Mouse (Mus musculus) liver, adult 2 months (tissue): ENCODE data around the gene Col4a1. TPM values are rescaled to one million over a fixed set of nuclear protein-coding genes. Genes with fewer than 3 reads are reported as not detected.

ENCODE experiments used
- DNase-seq: peaks from one replicate; pipeline ENCODE4 v3.0.0-alpha.2; 2011; ENCODE audit warnings: low read depth, low spot score; ENCODE audit errors: extremely low read depth
- H3K27ac ChIP-seq: fragments of 200-500 bp; replicated peaks from 2 replicates; pipeline ENCODE4 v1.5.1; 2012; ENCODE audit warnings: low read depth, mild to moderate bottlenecking, control low read depth, inconsistent platforms, low read length; ENCODE audit not compliant: insufficient read depth
- H3K27me3 ChIP-seq: fragments of 200-500 bp; 2 replicates; pipeline ENCODE4 v1.6.1; 2012; ENCODE audit warnings: mild to moderate bottlenecking, moderate library complexity, low read length, inconsistent platforms; ENCODE audit not compliant: control insufficient read depth, insufficient read depth
- H3K36me3 ChIP-seq: fragments of 200-500 bp; 2 replicates; pipeline ENCODE4 v1.6.1; 2012; ENCODE audit warnings: low read length, inconsistent platforms; ENCODE audit not compliant: control insufficient read depth, insufficient read depth
- H3K4me1 ChIP-seq: fragments of 200-500 bp; 2 replicates; pipeline ENCODE4 v1.6.1; 2011; ENCODE audit warnings: low read length; ENCODE audit not compliant: control insufficient read depth, insufficient read depth
- H3K4me3 ChIP-seq: fragments of 200-500 bp; 2 replicates; pipeline ENCODE4 v1.5.1; 2011; ENCODE audit warnings: low read depth, mild to moderate bottlenecking, control low read depth, low read length, moderate library complexity; ENCODE audit not compliant: insufficient read depth
- H3K79me2 ChIP-seq: fragments of 200-500 bp; 2 replicates; pipeline ENCODE4 v1.6.1; 2012; ENCODE audit warnings: inconsistent platforms, mild to moderate bottlenecking, low read length, moderate library complexity; ENCODE audit not compliant: control insufficient read depth, insufficient read depth
- H3K9ac ChIP-seq: fragments of 200-500 bp; 2 replicates; pipeline ENCODE4 v1.6.1; 2012; ENCODE audit warnings: low read depth, mild to moderate bottlenecking, control low read depth, inconsistent platforms, low read length
- CTCF ChIP-seq: fragments of 200-500 bp; IDR thresholded peaks from 2 replicates; pipeline ENCODE4 v1.5.1; 2011; ENCODE audit warnings: low read depth, low read length, control low read depth
- POLR2A ChIP-seq: fragments of 200-500 bp; IDR thresholded peaks from 2 replicates; pipeline ENCODE4 v1.6.1; 2011; ENCODE audit warnings: low read length, control low read depth; ENCODE audit not compliant: insufficient read depth; ENCODE audit errors: extremely low read depth
- WGBS: fragments of 180-500 bp; shearing (Covaris S2); methylation state at CpG from one replicate; pipeline ENCODE4 v1.1.7; 2018; 5-methylcytosine and 5-hydroxymethylcytosine counted together
- polyA plus RNA-seq: library from polyadenylated mRNA; depleted of rRNA; stranded (reverse); fragments of >200 nt; gene quantifications from 2 replicates; pipeline ENCODE4 v1.2.3, GENCODE M21; 2012
- total RNA-seq: library from RNA; depleted of rRNA; stranded (reverse); fragments of >200 nt; gene quantifications from 2 replicates; pipeline ENCODE4 v1.2.3, GENCODE M21; 2014

Col4a1 gene
- total and polyA plus RNA-seq, 2 experiments, result 25.7 to 29.1 TPM

DNA sequence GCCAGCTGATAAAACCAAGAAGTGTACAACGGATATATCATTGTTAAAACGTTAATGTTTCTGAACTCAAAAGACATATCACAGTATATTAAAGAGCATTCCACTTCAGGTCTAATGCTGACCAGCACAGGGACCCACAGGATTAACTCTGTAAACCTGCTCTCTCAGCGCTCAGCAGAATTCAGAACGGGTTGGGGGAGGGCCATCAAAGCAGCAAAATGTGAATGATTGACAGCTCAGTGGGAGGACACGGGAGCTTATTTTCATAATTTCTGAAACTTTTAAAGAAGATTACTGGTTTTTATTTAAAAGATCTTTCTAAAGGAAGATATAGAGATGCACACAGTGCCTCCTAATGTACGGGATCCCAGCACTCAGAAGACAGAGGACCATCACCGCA lies 29.9 kb downstream of the Col4a1 start:
- Histone ChIP-seq H3K36me3 (no peaks in the 10 kb centered on the region), H3K9ac (no peak overlapping the region), H3K4me1 (peaks cover 2% of the 10 kb centered on the region; the same call in 1 of the 2 replicates), H3K4me3 (no peak overlapping the region), H3K79me2 (peaks cover 2% of the 10 kb centered on the region; the same call in 1 of the 2 replicates), H3K27me3 (no peaks in the 10 kb centered on the region), H3K27ac (no peak overlapping the region)
- no peak for DNase-seq
- 89% methylated on average over 7 of the region's 7 CpGs for WGBS
- TF ChIP-seq CTCF (no peak), POLR2A (no peak)

DNA sequence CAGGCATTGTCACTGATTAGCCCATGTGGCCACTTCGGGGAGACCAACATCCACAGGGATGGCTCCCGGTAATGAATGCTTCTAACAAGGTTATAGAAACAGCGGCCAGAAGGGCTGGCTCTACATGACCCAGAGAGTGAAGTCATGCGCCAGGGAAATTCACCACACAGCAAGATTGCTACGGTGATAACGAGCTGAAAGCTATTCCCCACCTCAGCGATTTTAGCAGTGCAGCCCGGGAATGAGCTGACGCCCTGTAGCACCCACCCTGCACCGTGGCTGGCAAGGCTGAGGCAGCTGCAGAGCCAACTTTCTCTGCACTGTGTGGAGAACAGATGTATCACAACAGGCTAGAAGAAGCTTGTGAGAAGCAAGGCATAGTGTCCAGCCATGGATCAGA lies 30.5 kb downstream of the Col4a1 start:
- WGBS, result 87% methylated on average over 10 of the region's 10 CpGs
- Histone ChIP-seq H3K4me3 (no peak overlapping the region), H3K36me3 (no peaks in the 10 kb centered on the region), H3K4me1 (peaks cover 2% of the 10 kb centered on the region; the same call in 1 of the 2 replicates), H3K27me3 (no peaks in the 10 kb centered on the region), H3K9ac (no peak overlapping the region), H3K27ac (no peak overlapping the region), H3K79me2 (peaks cover under 1% of the 10 kb centered on the region; the same call in 1 of the 2 replicates)
- no peak for DNase-seq
- TF ChIP-seq CTCF (no peak), POLR2A (no peak)

GRCm38 (mm10) chr8:11280721-11281268 lies 31.8 kb downstream of the Col4a1 start:
- no peak overlapping the region for H3K27ac ChIP-seq
- no peak overlapping the region for H3K4me3 ChIP-seq
- DNase-seq, result no peak
- TF ChIP-seq POLR2A (no peak), CTCF (no peak)
- H3K4me1 ChIP-seq, result peaks cover 2% of the 10 kb centered on the region; the same call in 1 of the 2 replicates
- no peak overlapping the region for H3K9ac ChIP-seq
- H3K36me3 ChIP-seq, result no peaks in the 10 kb centered on the region
- WGBS, result 93% methylated on average over 10 of the region's 10 CpGs
- H3K79me2 ChIP-seq, result no peaks in the 10 kb centered on the region
- H3K27me3 ChIP-seq, result no peaks in the 10 kb centered on the region

DNA sequence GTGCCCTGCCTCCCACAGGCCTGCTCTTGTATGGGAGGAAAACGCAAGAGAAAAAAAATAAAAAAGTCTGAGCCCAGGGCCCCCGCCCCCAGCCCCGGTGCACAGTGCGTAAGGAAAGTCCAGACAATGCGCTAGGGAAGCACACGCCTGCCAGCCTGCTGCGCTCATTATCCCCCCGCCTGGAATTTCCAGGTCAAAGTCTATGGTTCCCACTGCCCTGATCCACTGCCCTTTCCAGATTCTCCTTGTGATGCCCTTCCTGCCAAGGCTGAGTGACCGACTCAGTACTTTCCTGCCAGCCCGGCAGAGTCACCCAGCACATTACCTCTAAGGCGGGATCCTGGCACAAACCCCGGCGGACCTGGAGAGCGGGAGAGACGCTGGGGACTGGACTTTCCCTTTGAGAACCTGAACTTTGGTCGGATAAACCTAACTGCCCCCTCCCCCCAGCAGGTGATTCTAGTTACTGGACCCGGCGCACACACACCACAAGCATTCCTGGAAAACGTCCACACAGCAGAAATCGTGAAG lies 33.3 kb downstream of the Col4a1 start:
- peak; percentile 71 for DNase-seq
- H3K27me3 ChIP-seq, result no peaks in the 10 kb centered on the region
- no peaks in the 10 kb centered on the region for H3K36me3 ChIP-seq
- H3K4me1 ChIP-seq, result peaks cover 4% of the 10 kb centered on the region; the same call in 1 of the 2 replicates
- H3K4me3 ChIP-seq, result peak overlapping the region; percentile 9
- H3K9ac ChIP-seq, result no peak overlapping the region
- no peak for TF ChIP-seq POLR2A
- TF ChIP-seq CTCF, result no peak
- peaks cover 3% of the 10 kb centered on the region; the same call in 1 of the 2 replicates for H3K79me2 ChIP-seq
- H3K27ac ChIP-seq, result peak overlapping the region; percentile 24
- 10% methylated on average over 20 of the region's 20 CpGs for WGBS

- no peak for TF ChIP-seq POLR2A
- no peak for TF ChIP-seq CTCF
- Histone ChIP-seq H3K79me2 (peaks cover 3% of the 10 kb centered on the region; the same call in 1 of the 2 replicates), H3K9ac (no peak overlapping the region), H3K27me3 (no peaks in the 10 kb centered on the region), H3K36me3 (no peaks in the 10 kb centered on the region), H3K4me3 (no peak overlapping the region), H3K4me1 (peaks cover 4% of the 10 kb centered on the region; the same call in 1 of the 2 replicates), H3K27ac (peak overlapping the region; percentile 38)
- peak; percentile 30 for DNase-seq
- 57% methylated on average over 4 of the region's 4 CpGs for WGBS
Observed at GRCm38 (mm10) chr8:11278101-11278611, 34.5 kb downstream of the Col4a1 start.

GRCm38 (mm10) chr8:11277602-11278051 lies 35.0 kb downstream of the Col4a1 start:
- Histone ChIP-seq H3K79me2 (peaks cover 3% of the 10 kb centered on the region; the same call in 1 of the 2 replicates), H3K36me3 (no peaks in the 10 kb centered on the region), H3K27ac (peak overlapping the region; percentile 38), H3K4me1 (peaks cover 4% of the 10 kb centered on the region; the same call in 1 of the 2 replicates), H3K4me3 (no peak overlapping the region), H3K9ac (no peak overlapping the region), H3K27me3 (no peaks in the 10 kb centered on the region)
- DNase-seq, result no peak
- no peak for TF ChIP-seq CTCF
- TF ChIP-seq POLR2A, result no peak
- 59% methylated on average over 3 of the region's 3 CpGs for WGBS
